Mouse (Mus musculus): ENCODE results near the gene Alg14. TPM values are rescaled to one million over a fixed set of nuclear protein-coding genes. Genes with fewer than 3 reads are reported as not detected.
A peak's percentile ranks its signal among the peaks of the same experiment; 100 is the strongest.

Alg14 gene
- total RNA-seq, 2 experiments from 2014 or later, result 20.8 to 22.2 TPM

- no peak for DNase-seq (ENCODE audit: extremely low spot score in 1 of 2, low spot score in 2 of 2)
- intact Hi-C loops (cut with DNase I), result no loop called here
Observed at GRCm38 (mm10) chr3:121314149-121314548, 22.6 kb downstream of the Alg14 start.

- no peak for DNase-seq (ENCODE audit: extremely low spot score in 1 of 2, low spot score in 2 of 2)
- intact Hi-C loops (cut with DNase I), result no loop called here
Observed at GRCm38 (mm10) chr3:121315498-121315897, 23.9 kb downstream of the Alg14 start.

- intact Hi-C loops (cut with DNase I), result no loop called here
- no peak for DNase-seq (ENCODE audit: extremely low spot score in 1 of 2, low spot score in 2 of 2)
Observed at GRCm38 (mm10) chr3:121319906-121320305, 28.3 kb downstream of the Alg14 start.

DNA sequence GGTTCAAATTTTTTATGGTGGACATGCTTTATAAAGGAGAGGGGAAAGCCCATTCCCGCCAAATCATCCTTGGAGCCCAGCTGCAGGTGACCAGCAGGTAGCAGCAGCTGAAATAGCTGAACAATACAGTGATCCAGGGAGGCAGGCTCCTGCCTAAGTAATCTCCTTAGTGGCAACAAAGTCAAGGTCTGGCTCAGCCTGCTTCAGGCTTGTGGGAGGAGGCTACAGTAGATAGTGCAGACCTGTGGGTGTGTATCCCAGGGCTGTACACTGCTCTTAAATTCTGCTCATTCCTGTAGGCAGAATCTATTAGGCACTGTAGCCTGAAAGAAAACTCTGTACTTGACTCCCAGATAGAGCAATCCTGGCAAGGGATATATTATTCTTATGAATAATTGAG lies 29.3 kb downstream of the Alg14 start:
- intact Hi-C loops (cut with DNase I), result no loop called here
- no peak for DNase-seq (ENCODE audit: extremely low spot score in 1 of 2, low spot score in 2 of 2)

- intact Hi-C loops (cut with DNase I), result no loop called here
- no peak for DNase-seq (ENCODE audit: extremely low spot score in 1 of 2, low spot score in 2 of 2)
Observed at GRCm38 (mm10) chr3:121323371-121323770, 31.8 kb downstream of the Alg14 start.

GRCm38 (mm10) chr3:121327406-121327805 lies 35.8 kb downstream of the Alg14 start:
- DNase-seq (ENCODE audit: extremely low spot score in 1 of 2, low spot score in 2 of 2), result no peak
- intact Hi-C loops (cut with DNase I), result no loop called here

GRCm38 (mm10) chr3:121329647-121330046 lies 38.1 kb downstream of the Alg14 start:
- no peak for DNase-seq (ENCODE audit: extremely low spot score in 1 of 2, low spot score in 2 of 2)
- intact Hi-C loops (cut with DNase I), result no loop called here

- intact Hi-C loops (cut with DNase I), result no loop called here
- no peak for DNase-seq (ENCODE audit: extremely low spot score in 1 of 2, low spot score in 2 of 2)
Observed at GRCm38 (mm10) chr3:121330244-121330646, 38.7 kb downstream of the Alg14 start.

DNA sequence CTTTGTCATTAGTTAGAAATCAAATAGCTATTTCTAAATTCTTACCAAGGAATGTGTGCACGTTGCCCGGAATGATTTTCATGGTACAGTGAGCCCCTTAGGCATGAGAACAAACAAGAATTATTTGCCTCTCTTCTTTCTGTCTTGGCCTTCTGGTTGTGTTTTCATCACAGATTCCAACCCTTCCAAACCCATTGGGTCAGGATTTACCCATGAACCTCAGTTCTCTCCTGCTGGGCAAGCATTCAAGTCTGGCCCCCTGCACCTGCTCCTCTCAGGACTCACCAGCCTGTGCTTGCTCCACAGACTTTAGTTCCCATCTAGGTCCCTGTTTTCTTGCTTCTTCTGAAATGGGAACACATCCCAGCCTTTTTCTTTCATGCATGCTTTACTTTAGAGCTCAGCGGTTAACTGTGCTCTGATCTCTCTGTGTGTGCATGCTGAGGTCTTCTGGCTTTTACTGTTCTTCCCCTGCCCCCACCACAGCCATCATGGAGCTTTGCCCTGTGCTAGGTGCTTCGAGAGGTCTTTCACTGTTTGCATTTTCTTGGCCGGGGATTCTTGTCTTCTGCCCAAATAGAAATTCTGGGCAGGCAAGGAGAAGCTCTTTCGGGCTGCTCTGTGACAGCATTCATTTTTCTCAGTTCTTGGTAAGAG lies 44.8 kb downstream of the Alg14 start:
- DNase-seq (ENCODE audit: extremely low spot score in 1 of 2, low spot score in 2 of 2), result no peak
- intact Hi-C loops (cut with DNase I), result no loop called here

- no peak for DNase-seq (ENCODE audit: extremely low spot score in 1 of 2, low spot score in 2 of 2)
- intact Hi-C loops (cut with DNase I), result no loop called here
Observed at GRCm38 (mm10) chr3:121338687-121339086, 47.1 kb downstream of the Alg14 start.

- intact Hi-C loops (cut with DNase I), result no loop called here
- no peak for DNase-seq (ENCODE audit: extremely low spot score in 1 of 2, low spot score in 2 of 2)
Observed at GRCm38 (mm10) chr3:121340321-121340761, 48.8 kb downstream of the Alg14 start.

GRCm38 (mm10) chr3:121343224-121343623 lies 51.7 kb downstream of the Alg14 start:
- DNase-seq (ENCODE audit: extremely low spot score in 1 of 2, low spot score in 2 of 2), result no peak
- intact Hi-C loops (cut with DNase I), result no loop called here

DNA sequence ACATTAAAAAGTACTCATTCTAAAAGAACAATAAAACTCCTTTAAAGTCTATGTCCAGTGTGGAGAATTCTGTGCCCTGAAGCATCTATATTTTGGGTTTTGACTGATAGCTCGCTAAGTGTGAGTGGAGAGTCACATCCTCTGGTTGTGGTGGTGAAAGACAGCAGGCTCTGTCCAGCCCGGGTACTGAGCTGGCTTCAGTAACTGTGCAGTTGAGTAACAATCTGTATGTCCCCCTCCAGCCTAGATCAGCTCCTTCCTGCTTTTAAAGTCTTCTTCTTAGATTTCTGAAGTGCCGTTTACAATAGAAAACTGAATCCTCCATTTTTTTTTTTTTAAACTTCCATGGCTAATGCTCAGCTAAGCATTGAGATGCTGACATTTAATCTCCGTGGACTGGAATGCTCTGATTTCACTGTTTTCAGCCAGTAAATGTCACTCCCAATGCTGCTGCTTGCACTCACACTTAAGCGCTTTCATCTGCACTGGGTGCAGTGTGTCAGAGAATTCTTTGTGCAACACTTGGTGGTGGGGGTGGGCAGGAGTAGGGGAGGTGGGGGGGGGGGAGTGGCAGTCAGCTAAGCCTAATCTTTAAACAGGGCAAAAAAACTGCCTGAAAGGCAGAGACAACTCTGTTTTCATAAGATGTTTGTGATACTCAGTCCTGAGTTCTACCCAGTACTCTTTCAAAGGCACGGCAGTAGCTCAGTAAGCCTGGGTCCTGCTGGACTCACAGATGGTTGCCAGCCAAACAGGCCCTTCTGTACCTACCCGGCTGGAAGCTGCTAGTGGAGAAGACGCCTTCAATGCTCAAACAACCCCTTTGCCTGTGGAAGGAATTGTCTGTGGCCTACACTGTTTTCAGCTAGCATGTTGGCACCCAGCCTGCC lies 52.7 kb downstream of the Alg14 start:
- intact Hi-C loops (cut with DNase I), result no loop called here
- DNase-seq (ENCODE audit: extremely low spot score in 1 of 2, low spot score in 2 of 2), result no peak

- intact Hi-C loops (cut with DNase I), result no loop called here
Observed at GRCm38 (mm10) chr3:121344951-121345642, 53.5 kb downstream of the Alg14 start.

GRCm38 (mm10) chr3:121345643-121346000 lies 54.0 kb downstream of the Alg14 start:
- DNase-seq (ENCODE audit: extremely low spot score in 1 of 2, low spot score in 2 of 2), result no peak
- intact Hi-C loops (cut with DNase I), result no loop called here

More at GRCm38 (mm10) chr3:121344951-121345642, 53.5 kb downstream of the Alg14 start:
- DNase-seq (ENCODE audit: extremely low spot score in 1 of 2, low spot score in 2 of 2), result no peak

DNA sequence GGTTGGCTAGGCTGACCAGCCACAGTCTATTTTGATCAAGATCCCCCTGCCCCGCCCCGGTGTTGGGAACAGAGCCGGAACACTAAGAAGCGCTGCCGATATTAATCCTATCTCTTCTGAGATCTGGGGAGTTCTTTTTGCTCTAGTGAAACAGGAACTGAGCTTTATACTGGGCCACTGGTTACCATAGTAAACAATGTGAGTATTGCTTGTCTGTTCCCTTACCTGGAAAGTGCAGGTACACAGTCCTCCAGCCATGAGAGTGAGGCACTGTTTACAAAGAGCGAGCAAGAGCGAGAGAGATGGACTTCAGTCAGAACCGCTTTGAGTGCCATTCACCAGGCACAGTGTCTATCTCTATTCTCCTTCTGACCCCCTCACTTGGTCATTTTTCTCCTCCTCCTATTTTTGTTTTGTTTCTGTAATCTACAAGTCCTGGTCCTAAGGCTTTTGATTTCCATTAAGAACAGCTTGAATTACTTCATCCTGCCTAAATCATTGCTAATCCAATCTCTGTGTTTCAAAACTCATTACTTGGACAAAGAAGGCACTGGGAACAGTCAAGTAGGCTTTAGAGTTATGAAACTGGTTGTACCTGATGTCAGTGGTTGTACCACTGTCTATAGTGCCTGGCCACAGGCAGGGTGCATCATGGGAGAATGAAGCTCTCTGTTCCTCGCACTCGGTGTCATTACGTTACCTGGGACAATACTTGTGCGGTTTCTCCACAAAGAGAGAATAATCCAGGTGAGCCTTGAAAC lies 55.1 kb downstream of the Alg14 start:
- intact Hi-C loops (cut with DNase I), result no loop called here
- no peak for DNase-seq (ENCODE audit: extremely low spot score in 1 of 2, low spot score in 2 of 2)

DNA sequence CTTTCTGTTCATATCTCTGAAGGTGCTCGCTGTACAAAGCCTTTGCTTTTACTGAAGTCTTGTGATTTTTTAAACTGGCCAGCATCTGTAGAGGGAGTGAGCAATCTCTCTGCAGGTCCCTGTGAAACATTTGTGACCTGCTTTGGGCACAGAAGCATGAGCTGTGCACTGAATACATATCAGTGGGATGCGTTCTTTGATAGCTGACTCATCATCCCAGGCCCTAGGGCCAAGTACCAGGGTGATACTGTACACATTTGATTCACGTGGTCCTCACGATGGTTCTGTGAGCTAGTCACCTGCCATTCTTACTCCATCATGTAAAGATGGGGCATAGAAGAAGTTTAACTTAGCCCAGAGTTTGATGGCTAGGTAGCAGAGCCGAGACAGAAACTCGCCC lies 57.2 kb downstream of the Alg14 start:
- intact Hi-C loops (cut with DNase I), result no loop called here
- no peak for DNase-seq (ENCODE audit: extremely low spot score in 1 of 2, low spot score in 2 of 2)

DNA sequence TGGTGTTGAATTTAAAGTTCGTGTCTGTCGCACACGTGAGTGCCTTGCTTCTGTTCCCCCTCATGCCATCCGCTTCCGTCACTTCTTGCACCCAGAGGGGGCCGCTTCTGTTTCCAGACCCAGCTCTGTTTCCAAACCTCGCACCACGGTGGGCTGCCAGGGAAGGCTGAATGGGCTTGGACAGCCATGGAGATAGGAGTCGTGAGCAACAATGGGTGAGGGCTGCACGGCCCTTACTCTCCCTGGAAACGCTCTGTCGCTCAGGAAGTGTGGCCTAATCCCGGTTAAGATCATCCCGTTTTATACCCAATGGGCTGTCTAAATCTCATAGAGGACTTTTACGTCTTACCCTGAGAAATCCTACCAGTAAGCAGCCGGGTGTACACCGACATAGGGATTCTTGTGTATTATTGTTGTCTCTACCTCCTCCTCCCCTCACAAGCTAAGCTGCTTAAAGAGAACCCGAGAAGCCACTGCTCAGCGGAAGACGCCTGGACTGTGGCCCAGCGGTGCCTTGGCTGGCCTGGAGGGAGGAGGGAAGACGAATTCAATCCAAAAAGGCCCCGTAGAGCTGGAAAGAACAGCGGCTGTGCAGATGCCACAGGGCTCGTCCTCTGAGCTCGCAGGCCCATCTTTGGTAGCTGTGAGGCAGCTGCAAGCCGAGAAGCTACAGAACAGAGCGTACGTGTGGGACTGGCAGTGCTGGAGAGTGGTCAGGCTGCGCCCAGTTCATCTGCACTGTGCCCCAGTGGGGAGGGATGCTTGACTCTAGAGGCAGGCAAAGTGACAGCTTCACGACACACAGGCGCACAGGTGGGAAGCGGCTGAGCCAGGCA lies 58.0 kb downstream of the Alg14 start:
- intact Hi-C loops (cut with DNase I), result no loop called here
- DNase-seq (ENCODE audit: extremely low spot score in 1 of 2, low spot score in 2 of 2), result peak in 1 of 2 experiments; percentile 59

Data from left cerebral cortex, postnatal 10 days (tissue).